Mouse (Mus musculus) urinary bladder, postnatal 14 days (tissue): ENCODE data around the gene Nbea.
"Not testable (repeated sequence)": the region's sequence is repeated elsewhere in the genome, so short reads cannot be mapped to it uniquely, and the experiment has no call there.

Source experiments
- DNase-seq: peaks from one replicate; pipeline ENCODE4 v3.0.0; 2021; ENCODE audit warnings: low spot score

The Nbea gene

GRCm38 (mm10) chr3:55661678-55662445 is 521.6 kb downstream of the Nbea start:
- DNase-seq = peak; percentile 18

GRCm38 (mm10) chr3:55660261-55660838 is 523.2 kb downstream of the Nbea start:
- no peak for DNase-seq

- DNase-seq = no peak
Observed at GRCm38 (mm10) chr3:55659558-55660215, 523.8 kb downstream of the Nbea start.

- no peak for DNase-seq
Observed at GRCm38 (mm10) chr3:55652321-55652720, 531.2 kb downstream of the Nbea start.

GRCm38 (mm10) chr3:55651877-55652276 is 531.6 kb downstream of the Nbea start:
- DNase-seq = no peak

GRCm38 (mm10) chr3:55649541-55649940 is 534.0 kb downstream of the Nbea start:
- DNase-seq = no peak

GRCm38 (mm10) chr3:55648299-55648698 is 535.2 kb downstream of the Nbea start:
- no peak for DNase-seq

- no peak for DNase-seq
Observed at GRCm38 (mm10) chr3:55647176-55647575, 536.3 kb downstream of the Nbea start.

- DNase-seq = no peak
Observed at GRCm38 (mm10) chr3:55646437-55646836, 537.1 kb downstream of the Nbea start.

- DNase-seq = no peak
Observed at GRCm38 (mm10) chr3:55644035-55644618, 539.4 kb downstream of the Nbea start.

GRCm38 (mm10) chr3:55637660-55638059 is 545.8 kb downstream of the Nbea start:
- DNase-seq = no peak

- no peak for DNase-seq
Observed at GRCm38 (mm10) chr3:55635542-55636172, 547.8 kb downstream of the Nbea start.

GRCm38 (mm10) chr3:55627054-55627453 is 556.4 kb downstream of the Nbea start:
- no peak for DNase-seq

- not testable (repeated sequence) for DNase-seq
Observed at GRCm38 (mm10) chr3:55621958-55622357, 561.5 kb downstream of the Nbea start.

- DNase-seq = no peak
Observed at GRCm38 (mm10) chr3:55618396-55618795, 565.1 kb downstream of the Nbea start.

GRCm38 (mm10) chr3:55612459-55613115 is 570.9 kb downstream of the Nbea start:
- DNase-seq = no peak

- no peak for DNase-seq
Observed at GRCm38 (mm10) chr3:55612023-55612422, 571.5 kb downstream of the Nbea start.

GRCm38 (mm10) chr3:55610191-55610590 is 573.3 kb downstream of the Nbea start:
- no peak for DNase-seq

- peak; percentile 76 for DNase-seq
Observed at GRCm38 (mm10) chr3:55600286-55600685, 583.2 kb downstream of the Nbea start.

- peak; percentile 26 for DNase-seq
Observed at GRCm38 (mm10) chr3:55599366-55600085, 584.0 kb downstream of the Nbea start.

GRCm38 (mm10) chr3:55598681-55599080 is 584.8 kb downstream of the Nbea start:
- DNase-seq = no peak
